Mouse (Mus musculus): ENCODE measurements around the gene Ifit2. TPM values are rescaled to one million over a fixed set of nuclear protein-coding genes. Genes with fewer than 3 reads are reported as not detected.

The Ifit2 gene
- polyA plus RNA-seq, 1 experiment from 2014 or later = 12.0 TPM

GRCm38 (mm10) chr19:34620871-34621270 lies 70.4 kb downstream of the Ifit2 start:
- no peak overlapping the region for H3K27ac ChIP-seq
- no peak overlapping the region for H3K9ac ChIP-seq (ENCODE audit: low read depth, low read length)
- H3K9me3 ChIP-seq (replicated peaks; ENCODE audit: low read length) = no peaks in the 10 kb centered on the region
- H3K36me3 ChIP-seq (ENCODE audit: insufficient read depth, low read length) = no peaks in the 10 kb centered on the region
- H3K27me3 ChIP-seq (ENCODE audit: insufficient read depth, low read length) = no peaks in the 10 kb centered on the region
- WGBS = 89% methylated on average over 5 of the region's 5 CpGs
- H3K4me2 ChIP-seq (ENCODE audit: low read length) = no peak overlapping the region
- no peak for DNase-seq (ENCODE audit: low spot score)
- TF ChIP-seq CTCF (IDR thresholded peaks at IDR 0.05; ENCODE audit: low read depth) = no peak
- ATAC-seq (replicated peaks; ENCODE audit: low FRiP score, low read depth) = no peak
- no peaks in the 10 kb centered on the region for H3K4me1 ChIP-seq (replicated peaks; ENCODE audit: insufficient read depth, low read length)
- no peak overlapping the region for H3K4me3 ChIP-seq (replicated peaks; ENCODE audit: low read depth, low read length)

GRCm38 (mm10) chr19:34623781-34624180 lies 73.3 kb downstream of the Ifit2 start:
- Histone ChIP-seq H3K4me1 (replicated peaks; ENCODE audit: insufficient read depth, low read length) (no peaks in the 10 kb centered on the region), H3K27ac (no peak overlapping the region), H3K9ac (ENCODE audit: low read depth, low read length) (no peak overlapping the region), H3K9me3 (replicated peaks; ENCODE audit: low read length) (no peaks in the 10 kb centered on the region), H3K27me3 (ENCODE audit: insufficient read depth, low read length) (no peaks in the 10 kb centered on the region), H3K4me3 (replicated peaks; ENCODE audit: low read depth, low read length) (no peak overlapping the region), H3K36me3 (ENCODE audit: insufficient read depth, low read length) (no peaks in the 10 kb centered on the region), H3K4me2 (ENCODE audit: low read length) (no peak overlapping the region)
- TF ChIP-seq CTCF (IDR thresholded peaks at IDR 0.05; ENCODE audit: low read depth) = no peak
- DNase-seq (ENCODE audit: low spot score) (no peak), ATAC-seq (replicated peaks; ENCODE audit: low FRiP score, low read depth) (no peak)
- 83% methylated on average over 6 of the region's 6 CpGs for WGBS

- Histone ChIP-seq H3K36me3 (ENCODE audit: insufficient read depth, low read length) (no peaks in the 10 kb centered on the region), H3K9ac (ENCODE audit: low read depth, low read length) (no peak overlapping the region), H3K4me3 (replicated peaks; ENCODE audit: low read depth, low read length) (no peak overlapping the region), H3K4me1 (replicated peaks; ENCODE audit: insufficient read depth, low read length) (no peaks in the 10 kb centered on the region), H3K9me3 (replicated peaks; ENCODE audit: low read length) (no peaks in the 10 kb centered on the region), H3K4me2 (ENCODE audit: low read length) (no peak overlapping the region), H3K27me3 (ENCODE audit: insufficient read depth, low read length) (no peaks in the 10 kb centered on the region), H3K27ac (no peak overlapping the region)
- ATAC-seq (replicated peaks; ENCODE audit: low FRiP score, low read depth) = no peak
- 83% methylated on average over 4 of the region's 4 CpGs for WGBS
- no peak for TF ChIP-seq CTCF (IDR thresholded peaks at IDR 0.05; ENCODE audit: low read depth)
- DNase-seq (ENCODE audit: low spot score) = no peak
Measured at GRCm38 (mm10) chr19:34624663-34625062, 74.2 kb downstream of the Ifit2 start.

Other genes starting within 250 kb of the Ifit2 start
- gene Ch25h, start 75.5 kb upstream of the Ifit2 start, polyA plus RNA-seq (2015; fragmentation: Nextera tagmentation; extraction: Ambion mirVana) = 3.0 and 3.4 TPM in 2 replicates
- gene Lipa, start 23.2 kb upstream of the Ifit2 start, polyA plus RNA-seq (2015; fragmentation: Nextera tagmentation; extraction: Ambion mirVana) = 48.0 and 51.4 TPM in 2 replicates
- gene Ifit3, start 32.8 kb downstream of the Ifit2 start, polyA plus RNA-seq (2015; fragmentation: Nextera tagmentation; extraction: Ambion mirVana) = 18.3 and 22.9 TPM in 2 replicates
- gene Ifit1bl1, start 51.3 kb downstream of the Ifit2 start, polyA plus RNA-seq (2015; fragmentation: Nextera tagmentation; extraction: Ambion mirVana) = 0.78 and 1.7 TPM in 2 replicates
- gene Ifit3b, start 57.3 kb downstream of the Ifit2 start, polyA plus RNA-seq (2015; fragmentation: Nextera tagmentation; extraction: Ambion mirVana) = 4.1 and 5.1 TPM in 2 replicates
- gene Ifit1bl2, start 90.0 kb downstream of the Ifit2 start, polyA plus RNA-seq (2015; fragmentation: Nextera tagmentation; extraction: Ambion mirVana) = 0.32 and 0.41 TPM in 2 replicates
- gene Ifit1, start 90.2 kb downstream of the Ifit2 start, polyA plus RNA-seq (2015; fragmentation: Nextera tagmentation; extraction: Ambion mirVana) = 4.3 and 6.4 TPM in 2 replicates
- gene Slc16a12, start 196.6 kb downstream of the Ifit2 start, polyA plus RNA-seq (2015; fragmentation: Nextera tagmentation; extraction: Ambion mirVana) = 30.1 and 33.6 TPM in 2 replicates

Measured in kidney, postnatal 0 days (tissue).